Mouse (Mus musculus) heart, adult 2 months (tissue): ENCODE results near the gene Uqcrc1.

ENCODE experiments used
- CTCF ChIP-seq: fragments of 200-600 bp; IDR thresholded peaks from 2 replicates; pipeline ENCODE4 v1.8.1; 2022; ENCODE audit warnings: antibody characterized with exemption, mild to moderate bottlenecking, moderate library complexity
- POLR2A ChIP-seq: fragments of 200-500 bp; IDR thresholded peaks from 2 replicates; pipeline ENCODE4 v1.6.1; 2011; ENCODE audit warnings: mild to moderate bottlenecking, low read depth, low read length, control low read depth; ENCODE audit not compliant: insufficient read depth

- TF ChIP-seq CTCF, result no peak
- TF ChIP-seq POLR2A, result no peak
Observed at GRCm38 (mm10) chr9:108982498-108982897, 46.1 kb downstream of the Uqcrc1 start.
